Mouse (Mus musculus) stomach, embryonic 14.5 days (tissue): Measurements from ENCODE around the gene Otoa. TPM values are rescaled to one million over a fixed set of nuclear protein-coding genes. Genes with fewer than 3 reads are reported as not detected.

ENCODE experiments used
- ATAC-seq: fragments of 200-750 bp; cut with Nextera tagmentation; 2 replicates; pipeline ENCODE4 v1.8.0; 2017; ENCODE audit warnings: low read depth, moderate TSS enrichment; ENCODE audit not compliant: insufficient number of reproducible peaks, insufficient read depth, low FRiP score
- H3K27ac ChIP-seq: fragments of 300-500 bp; sonication (generic); 2 replicates; pipeline ENCODE4 v1.5.1; 2014; ENCODE audit warnings: mild to moderate bottlenecking, low read length, moderate library complexity, mixed read lengths
- H3K27me3 ChIP-seq: fragments of 300-500 bp; sonication (generic); 2 replicates; pipeline ENCODE4 v1.6.1; 2014; ENCODE audit warnings: low read length, control low read depth, mixed read lengths; ENCODE audit not compliant: control insufficient read depth, insufficient read depth
- H3K36me3 ChIP-seq: fragments of 300-500 bp; sonication (generic); 2 replicates; pipeline ENCODE4 v1.6.1; 2014; ENCODE audit warnings: mild to moderate bottlenecking, control low read depth, low read length, moderate library complexity, mixed read lengths; ENCODE audit not compliant: control insufficient read depth, insufficient read depth
- H3K4me1 ChIP-seq: fragments of 300-500 bp; sonication (generic); 2 replicates; pipeline ENCODE4 v1.6.1; 2014; ENCODE audit warnings: low read length, control low read depth, mixed read lengths; ENCODE audit not compliant: control insufficient read depth, insufficient read depth
- H3K4me2 ChIP-seq: fragments of 300-500 bp; sonication (generic); replicated peaks from 2 replicates; pipeline ENCODE4 v1.6.1; 2014; ENCODE audit warnings: low read depth, low read length, control low read depth
- H3K4me3 ChIP-seq: fragments of 300-500 bp; sonication (generic); 2 replicates; pipeline ENCODE4 v1.5.1; 2014; ENCODE audit warnings: low read depth, low read length, control low read depth
- H3K9ac ChIP-seq: fragments of 300-500 bp; sonication (generic); replicated peaks from 2 replicates; pipeline ENCODE4 v1.6.1; 2014; ENCODE audit warnings: low read depth, mild to moderate bottlenecking, control low read depth, low read length, moderate library complexity, mixed read lengths
- H3K9me3 ChIP-seq: fragments of 300-500 bp; sonication (generic); 2 replicates; pipeline ENCODE4 v1.6.1; 2016; ENCODE audit warnings: low read depth, low read length, control low read depth; ENCODE audit not compliant: control insufficient read depth
- WGBS: fragments of 180-500 bp; shearing (Covaris S2); extraction: QIAGEN DNeasy Blood & Tissue Kit; methylation state at CpG from one replicate; pipeline ENCODE4 v1.1.7; 2014; 5-methylcytosine and 5-hydroxymethylcytosine counted together
- polyA plus RNA-seq: library from polyadenylated mRNA; unstranded; fragments of >200 nt; fragmentation: Nextera tagmentation; extraction: Ambion mirVana; gene quantifications from 2 replicates; pipeline ENCODE4 v1.2.1, GENCODE M21; 2014

The Otoa gene
- polyA plus RNA-seq = 0.10 and 0.17 TPM in 2 replicates

- no peak for ATAC-seq
- H3K4me1 ChIP-seq = no peaks in the 10 kb centered on the region
- no peak within 1 kb of the TSS for H3K9ac ChIP-seq
- 81% methylated on average over 4 of the region's 4 CpGs for WGBS
- no peak within 1 kb of the TSS for H3K4me3 ChIP-seq
- H3K27me3 ChIP-seq = no peaks in the 10 kb centered on the region
- no peaks in the 10 kb centered on the region for H3K9me3 ChIP-seq
- no peak within 1 kb of the TSS for H3K27ac ChIP-seq
- peaks cover 14% of the 10 kb centered on the region for H3K36me3 ChIP-seq
- H3K4me2 ChIP-seq = no peak within 1 kb of the TSS
Measured at GRCm38 (mm10) chr7:121081350-121081749, at the start of gene Otoa. Gene Otoa, plus strand, starts transcription at chr7:121081650.

GRCm38 (mm10) chr7:121033856-121034652, 47.4 kb upstream of the Otoa start, which contains the start of gene Mettl9:
Gene Mettl9, plus strand, starts transcription at chr7:121034445.
- no peaks in the 10 kb centered on the region for H3K36me3 ChIP-seq
- H3K4me1 ChIP-seq = peaks cover 18% of the 10 kb centered on the region; the same call in 1 of the 2 replicates
- H3K27me3 ChIP-seq = no peaks in the 10 kb centered on the region
- H3K27ac ChIP-seq = peak within 1 kb of the TSS; percentile 97
- H3K9ac ChIP-seq = peak within 1 kb of the TSS; percentile 100
- peak within 1 kb of the TSS; percentile 83 for H3K4me2 ChIP-seq
- ATAC-seq = peak; percentile 96
- H3K4me3 ChIP-seq = peak within 1 kb of the TSS; percentile 95
- H3K9me3 ChIP-seq = no peaks in the 10 kb centered on the region
- WGBS = 4% methylated on average over 30 of the region's 43 CpGs

GRCm38 (mm10) chr7:121034701-121035141, 46.7 kb upstream of the Otoa start:
- no peaks in the 10 kb centered on the region for H3K36me3 ChIP-seq
- peak overlapping the region; percentile 95 for H3K4me3 ChIP-seq
- under 1% methylated on average over 58 of the region's 63 CpGs for WGBS
- H3K9me3 ChIP-seq = no peaks in the 10 kb centered on the region
- H3K4me2 ChIP-seq = peak overlapping the region; percentile 83; the same call in 1 of the 2 replicates
- peaks cover 18% of the 10 kb centered on the region; the same call in 1 of the 2 replicates for H3K4me1 ChIP-seq
- no peaks in the 10 kb centered on the region for H3K27me3 ChIP-seq
- H3K9ac ChIP-seq = peak overlapping the region; percentile 100
- peak; percentile 80 for ATAC-seq
- peak overlapping the region; percentile 97 for H3K27ac ChIP-seq

- Histone ChIP-seq H3K27ac (peak overlapping the region; percentile 97), H3K36me3 (no peaks in the 10 kb centered on the region), H3K4me1 (peaks cover 21% of the 10 kb centered on the region; the same call in 1 of the 2 replicates), H3K4me2 (peak overlapping the region; percentile 83), H3K9ac (peak overlapping the region; percentile 100), H3K9me3 (no peaks in the 10 kb centered on the region), H3K4me3 (peak overlapping the region; percentile 95), H3K27me3 (no peaks in the 10 kb centered on the region)
- peak; percentile 19; the same call in 1 of the 2 replicates for ATAC-seq
- WGBS = under 1% methylated on average over 24 of the region's 24 CpGs
Measured at GRCm38 (mm10) chr7:121035161-121035721, 46.2 kb upstream of the Otoa start.

GRCm38 (mm10) chr7:121040595-121040994, 40.9 kb upstream of the Otoa start:
- no peaks in the 10 kb centered on the region for H3K27me3 ChIP-seq
- peaks cover 21% of the 10 kb centered on the region for H3K4me1 ChIP-seq
- no peaks in the 10 kb centered on the region for H3K9me3 ChIP-seq
- WGBS = 80% methylated on average over 4 of the region's 4 CpGs
- no peak overlapping the region for H3K4me2 ChIP-seq
- no peaks in the 10 kb centered on the region for H3K36me3 ChIP-seq
- H3K9ac ChIP-seq = no peak overlapping the region
- no peak for ATAC-seq
- no peak overlapping the region for H3K27ac ChIP-seq
- H3K4me3 ChIP-seq = no peak overlapping the region

- Histone ChIP-seq H3K4me3 (no peak overlapping the region), H3K4me1 (peaks cover 14% of the 10 kb centered on the region), H3K9ac (no peak overlapping the region), H3K9me3 (no peaks in the 10 kb centered on the region), H3K27me3 (no peaks in the 10 kb centered on the region), H3K4me2 (no peak overlapping the region), H3K27ac (no peak overlapping the region), H3K36me3 (no peaks in the 10 kb centered on the region)
- ATAC-seq = no peak
- WGBS = 48% methylated on average over 1 of the region's 1 CpGs
Measured at GRCm38 (mm10) chr7:121041989-121042388, 39.5 kb upstream of the Otoa start.

GRCm38 (mm10) chr7:121043004-121043403, 38.4 kb upstream of the Otoa start:
- no peaks in the 10 kb centered on the region for H3K9me3 ChIP-seq
- no peak overlapping the region for H3K4me2 ChIP-seq
- H3K27me3 ChIP-seq = no peaks in the 10 kb centered on the region
- no peak for ATAC-seq
- H3K9ac ChIP-seq = no peak overlapping the region
- WGBS = 92% methylated on average over 3 of the region's 3 CpGs
- H3K27ac ChIP-seq = no peak overlapping the region
- no peaks in the 10 kb centered on the region for H3K36me3 ChIP-seq
- H3K4me3 ChIP-seq = no peak overlapping the region
- H3K4me1 ChIP-seq = peaks cover 9% of the 10 kb centered on the region

GRCm38 (mm10) chr7:121043510-121043909, 37.9 kb upstream of the Otoa start:
- H3K9me3 ChIP-seq = no peaks in the 10 kb centered on the region
- peaks cover 8% of the 10 kb centered on the region for H3K4me1 ChIP-seq
- ATAC-seq = no peak
- H3K4me2 ChIP-seq = no peak overlapping the region
- no peak overlapping the region for H3K9ac ChIP-seq
- peaks cover 4% of the 10 kb centered on the region; the same call in 1 of the 2 replicates for H3K36me3 ChIP-seq
- H3K27ac ChIP-seq = no peak overlapping the region
- no peak overlapping the region for H3K4me3 ChIP-seq
- no peaks in the 10 kb centered on the region for H3K27me3 ChIP-seq
- WGBS = 92% methylated on average over 1 of the region's 1 CpGs
